Mouse (Mus musculus) B cell, adult 62 days (primary cell): ENCODE measurements around the gene Mslnl. TPM values are rescaled to one million over a fixed set of nuclear protein-coding genes. Genes with fewer than 3 reads are reported as not detected.

Source experiments
- total RNA-seq: library from RNA; stranded (reverse); gene quantifications from 4 replicates; pipeline ENCODE4 v1.2.4, GENCODE M21; 2023

Mslnl gene
- total RNA-seq: 0.21 to 0.22 TPM in 2 of 4 replicates, not detected in the others

DNA sequence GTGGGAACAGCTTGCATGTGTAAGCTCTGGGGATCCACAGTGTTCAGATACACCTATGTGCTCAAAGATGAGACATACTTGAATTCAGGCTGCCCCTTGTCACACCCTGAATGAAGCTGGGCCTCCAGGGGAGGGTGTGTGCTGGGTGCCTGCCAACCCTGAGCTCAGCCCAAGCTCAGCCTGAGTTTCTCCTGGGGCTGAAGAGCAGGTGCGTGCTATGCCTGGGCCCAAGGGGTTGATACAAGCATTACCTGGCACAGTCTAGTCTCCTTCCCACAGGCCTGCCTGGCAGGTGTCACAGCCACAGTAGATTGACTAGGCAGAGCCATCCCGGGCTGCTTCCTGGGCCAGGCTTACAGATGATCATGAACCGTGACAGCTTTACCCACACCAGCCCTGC, at the start of gene Mslnl:
Mslnl (plus strand) TSS at position 298 of the 400 bp plus-strand sequence.

DNA sequence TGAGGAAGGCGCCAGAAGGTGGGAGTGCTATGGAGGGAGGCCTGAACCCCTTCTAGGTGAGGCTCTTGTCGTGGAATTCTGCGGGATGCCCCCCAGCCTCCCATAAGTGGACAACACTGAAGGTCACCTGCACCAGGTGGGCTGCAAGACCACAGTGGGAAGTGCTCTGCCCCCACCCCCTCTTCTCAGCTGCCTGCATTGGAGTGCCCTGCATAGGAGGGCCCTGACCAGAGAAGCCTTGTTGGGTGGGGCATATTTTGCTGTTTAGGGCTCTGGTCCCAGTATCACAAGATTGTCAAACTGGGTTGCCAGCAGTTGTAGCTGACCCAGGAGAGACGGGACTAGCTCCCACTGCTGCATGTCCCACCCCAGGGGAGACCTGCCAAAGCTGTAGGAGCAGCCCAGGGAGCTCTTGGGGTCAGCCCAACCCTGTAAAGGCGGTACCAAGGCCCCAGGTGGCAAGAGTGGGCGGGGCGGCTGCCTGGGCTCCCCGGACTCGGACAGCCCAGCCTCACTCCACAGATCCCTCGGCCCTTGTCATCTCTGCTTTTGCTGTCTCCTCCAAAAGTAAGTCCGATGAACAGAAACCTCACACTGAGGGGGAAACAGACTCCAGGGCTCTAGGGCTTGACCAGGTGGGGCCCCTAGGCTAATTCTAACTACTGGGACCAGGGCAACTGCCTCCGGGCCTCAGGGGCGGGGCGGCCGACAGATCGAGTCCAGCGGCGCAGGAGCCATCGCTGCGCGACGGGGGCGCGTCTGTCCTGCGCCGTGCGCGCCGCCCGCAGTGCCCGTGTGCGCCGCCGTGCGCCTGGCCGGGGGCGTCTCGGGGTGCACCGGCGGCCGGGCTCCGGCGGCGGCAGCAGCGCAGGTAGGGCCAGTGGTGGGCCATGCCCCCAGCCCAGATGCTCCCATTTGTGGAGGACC, 18.9 kb upstream of the Mslnl start, which contains the start of gene Gng13:
Gng13 (plus strand) TSS at position 461 of the 927 bp plus-strand sequence.

DNA sequence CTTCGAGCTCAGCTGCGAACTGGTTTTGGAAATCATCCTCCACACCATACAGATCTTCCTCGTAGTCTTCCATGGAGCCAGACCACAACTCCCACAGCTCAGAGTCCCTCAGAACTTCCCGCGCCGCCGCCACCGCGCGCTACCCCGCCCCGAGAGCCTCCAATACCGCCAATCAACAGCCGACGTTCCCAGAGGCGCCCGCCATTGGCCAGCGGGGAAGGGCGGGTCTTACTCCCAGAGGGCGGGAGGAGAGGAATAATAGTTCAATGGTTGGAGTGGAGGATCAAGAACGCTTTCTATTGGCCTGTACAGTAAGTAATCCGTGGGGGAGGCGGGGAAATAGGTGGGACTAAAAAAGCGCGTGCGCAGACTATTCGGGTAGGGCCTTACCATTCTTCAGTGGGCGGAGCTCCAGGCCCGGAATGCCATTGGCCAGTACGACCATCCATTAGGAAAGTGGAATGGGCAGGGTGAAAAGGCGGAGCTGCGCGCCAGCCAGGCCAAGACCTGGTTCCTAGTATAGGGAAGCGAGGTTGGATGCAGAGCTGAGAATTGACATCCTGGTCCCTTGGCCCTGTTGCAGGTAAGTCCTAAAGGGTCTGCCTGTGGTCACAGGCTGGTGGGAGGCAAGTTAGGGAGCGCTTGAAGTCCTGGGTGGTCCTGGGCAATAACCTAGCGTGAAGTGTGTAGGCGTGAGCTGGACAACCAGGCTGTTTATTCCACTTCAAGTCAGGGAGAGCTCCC, 8.4 kb upstream of the Mslnl start, which contains the start of the genes Chtf18 and Rpusd1:
Chtf18 (minus strand) TSS at position 155 of the 744 bp plus-strand sequence.
Rpusd1 (plus strand) TSS at position 406 of the 744 bp plus-strand sequence.

DNA sequence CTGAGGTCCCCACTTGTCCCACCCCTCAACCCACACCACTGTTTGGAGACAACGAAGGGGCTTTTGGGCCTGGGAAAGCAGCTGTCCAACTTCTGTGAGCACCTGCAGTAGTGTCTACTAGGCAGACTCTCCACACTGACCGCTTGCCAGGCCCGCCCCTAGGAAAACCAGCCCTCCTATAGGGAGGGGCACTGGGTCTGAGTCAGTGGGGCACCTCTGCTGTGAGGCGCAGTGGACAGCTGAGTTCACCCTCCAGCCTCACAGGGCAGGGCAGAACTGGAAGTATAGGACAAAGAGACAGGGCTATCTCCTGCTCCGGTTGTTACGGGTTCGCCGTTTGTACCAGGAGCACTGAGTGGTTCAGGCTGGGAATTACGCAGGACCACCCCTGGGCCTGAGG, 18.4 kb downstream of the Mslnl start, which contains the start of gene Msln:
Msln (minus strand) TSS at position 138 of the 400 bp plus-strand sequence.

DNA sequence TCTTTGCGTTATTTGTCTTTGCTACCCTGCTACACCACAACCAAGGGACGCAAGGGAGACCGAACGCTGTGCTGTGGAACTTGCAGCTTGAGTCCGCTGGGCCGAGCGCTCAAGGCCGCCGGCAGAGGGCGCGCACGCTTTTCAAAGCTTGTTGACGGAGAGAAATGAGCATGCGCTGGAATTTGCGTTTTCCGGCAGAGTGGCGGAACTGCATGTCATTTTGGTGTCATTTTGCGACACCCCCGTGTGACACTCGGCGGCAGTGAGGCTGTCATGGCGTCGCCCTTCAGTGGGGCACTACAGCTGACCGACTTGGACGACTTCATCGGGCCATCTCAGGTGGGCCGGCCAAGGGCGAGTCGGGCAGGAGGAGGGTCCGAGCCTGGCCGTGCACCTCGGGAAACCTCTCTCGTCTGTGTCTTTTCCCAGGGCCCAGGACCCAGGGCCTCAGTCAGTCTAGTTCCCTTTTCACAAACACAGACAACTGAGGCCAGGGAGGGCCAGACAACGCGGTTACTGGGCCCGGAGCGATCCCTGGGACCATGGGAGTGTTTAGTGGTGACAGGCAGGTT, 37.8 kb downstream of the Mslnl start, which contains the start of gene Narfl:
Narfl (plus strand) TSS at position 228 of the 572 bp plus-strand sequence.

DNA sequence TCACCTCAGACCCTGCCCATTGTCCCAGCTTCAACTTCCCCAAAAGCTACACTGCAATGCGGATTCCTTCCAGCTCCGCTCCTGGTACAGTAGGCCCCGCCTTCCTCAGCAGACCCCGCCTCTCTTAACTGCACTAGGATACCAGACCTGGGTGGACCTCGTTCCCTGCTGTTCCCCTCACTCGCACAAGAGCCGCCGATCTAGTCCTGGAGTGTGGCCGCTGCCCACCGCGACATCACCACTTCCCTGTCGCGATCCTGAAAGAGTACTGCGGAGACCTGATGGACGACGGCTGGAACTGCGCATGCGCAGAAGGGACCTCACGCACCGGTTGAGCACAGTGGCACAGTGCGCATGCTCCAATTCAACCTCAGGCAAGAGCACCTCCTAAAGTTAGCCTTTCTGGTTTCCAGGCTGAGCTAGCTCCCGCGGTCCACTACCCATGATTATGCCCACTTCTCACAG, 49.5 kb downstream of the Mslnl start, which contains the start of gene Haghl:
Haghl (minus strand) TSS at position 393 of the 465 bp plus-strand sequence.

DNA sequence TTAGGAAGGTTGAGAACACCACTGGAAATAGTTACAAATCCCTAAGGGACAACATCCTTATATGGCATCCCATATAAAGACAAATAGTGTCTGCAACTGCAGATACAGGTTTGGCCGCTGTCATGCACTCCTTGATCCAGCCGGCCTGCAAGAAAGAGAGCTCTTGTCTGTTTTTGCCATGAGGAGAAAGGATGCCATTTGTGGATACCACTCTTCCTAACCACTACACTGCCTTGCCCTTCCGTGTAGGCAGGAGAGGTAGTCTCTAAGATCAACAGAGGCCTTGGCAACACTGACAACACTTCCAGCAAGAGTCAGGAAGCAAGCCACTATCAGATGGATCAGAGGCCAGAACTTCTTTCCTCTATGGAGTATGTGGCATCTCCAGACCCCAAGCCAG, 50.4 kb downstream of the Mslnl start, which contains the start of gene Ccdc78:
Ccdc78 (plus strand) TSS at position 301 of the 400 bp plus-strand sequence.

DNA sequence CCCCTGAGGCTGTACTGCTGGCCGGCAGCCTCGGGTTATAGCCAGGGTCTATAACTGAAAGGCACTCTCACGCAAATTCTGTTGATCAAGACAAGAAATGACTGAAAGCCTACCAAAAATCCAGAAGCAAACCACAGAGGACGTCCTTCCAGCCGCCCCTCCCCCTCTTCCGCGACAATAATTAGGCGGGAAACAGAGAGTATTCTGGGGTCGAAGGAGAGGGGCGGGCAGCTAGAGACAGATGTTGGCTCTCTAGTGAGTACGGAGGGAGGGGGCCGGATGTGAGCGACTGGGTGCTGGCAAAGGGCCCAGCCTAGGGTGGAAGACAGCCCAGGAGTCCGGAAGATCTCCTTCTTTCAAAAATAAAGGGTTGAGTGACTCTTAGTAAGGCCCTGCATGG, 56.8 kb downstream of the Mslnl start, which contains the start of gene Fam173a:
Fam173a (minus strand) TSS at position 287 of the 400 bp plus-strand sequence.

DNA sequence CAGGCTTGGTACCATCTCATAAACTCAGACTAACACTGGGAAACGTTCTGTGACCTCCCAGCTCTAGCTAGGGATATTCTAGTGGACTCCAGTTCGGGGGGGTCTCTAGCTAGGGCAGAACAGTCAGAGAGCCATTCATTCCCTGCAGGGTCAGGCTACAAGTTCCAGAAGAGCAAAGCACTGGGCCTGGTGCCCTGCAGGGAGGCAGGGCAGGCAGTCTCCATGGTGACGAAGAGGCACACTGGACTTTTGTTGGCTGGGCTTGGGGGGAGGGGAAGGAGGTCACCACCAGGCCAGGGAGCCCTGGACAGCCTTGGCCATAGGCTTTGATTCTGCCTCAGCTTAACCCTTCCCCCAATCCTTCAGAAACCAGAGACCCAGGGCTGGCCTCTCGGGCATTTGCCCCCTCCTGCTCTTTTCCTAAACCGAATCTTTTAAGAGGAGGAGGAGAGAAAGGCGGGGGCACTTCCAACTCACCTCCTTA, 59.8 kb downstream of the Mslnl start, which contains the start of gene AC134908.4:
AC134908.4 (minus strand) TSS at position 51 of the 484 bp plus-strand sequence.

DNA sequence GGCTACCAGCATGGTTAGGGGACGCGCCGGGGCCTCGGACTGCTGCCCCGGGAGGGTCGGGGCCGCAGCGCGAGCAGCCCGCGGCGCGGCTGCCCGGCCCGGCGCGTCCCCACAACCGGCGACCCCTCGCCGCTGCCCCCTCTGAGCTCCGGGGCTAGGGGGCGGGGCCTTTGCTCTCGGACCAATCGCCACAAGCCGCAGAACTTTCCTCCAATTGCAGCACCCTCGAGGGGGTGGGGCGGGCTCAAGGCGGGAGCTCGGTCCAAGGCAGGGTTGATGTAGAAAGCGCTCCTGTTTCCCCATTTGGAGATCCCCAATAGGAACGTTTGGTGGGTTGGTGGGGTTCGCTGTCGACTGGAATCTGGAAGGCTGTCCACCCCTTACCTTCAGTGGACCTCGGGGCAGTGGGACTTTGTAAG, 61.1 kb downstream of the Mslnl start, which contains the start of gene Metrn:
Metrn (minus strand) TSS at position 186 of the 419 bp plus-strand sequence.

Other genes with a start within 250 kb of the Mslnl start
- not detected in 4 replicates for gene Sstr5, start 238.8 kb upstream of the Mslnl start, total RNA-seq
- gene Sox8, start 165.4 kb upstream of the Mslnl start, total RNA-seq: 0.26 to 0.41 TPM in 2 of 4 replicates, not detected in the others
- 26.8 to 32.9 TPM (median 31.5 TPM) in 4 replicates for gene Lmf1, start 157.0 kb upstream of the Mslnl start, total RNA-seq
- not detected in 4 replicates for gene Gng13, start 18.9 kb upstream of the Mslnl start, total RNA-seq
- 7.5 to 10.0 TPM (median 8.2 TPM) in 4 replicates for gene Chtf18, start 8.6 kb upstream of the Mslnl start, total RNA-seq
- 5.7 to 7.8 TPM (median 6.6 TPM) in 4 replicates for gene Rpusd1, start 8.4 kb upstream of the Mslnl start, total RNA-seq
- gene Msln, start 18.3 kb downstream of the Mslnl start, total RNA-seq: 0.83 TPM in 1 of 4 replicates, not detected in the others
- 33.4 to 44.4 TPM (median 34.9 TPM) in 4 replicates for gene Narfl, start 37.7 kb downstream of the Mslnl start, total RNA-seq
- gene Haghl, start 49.6 kb downstream of the Mslnl start, total RNA-seq: 19.7 to 25.0 TPM (median 23.7 TPM) in 4 replicates
- gene Ccdc78, start 50.5 kb downstream of the Mslnl start, total RNA-seq: not detected in 4 replicates
- 41.7 to 46.0 TPM (median 43.2 TPM) in 4 replicates for gene Fam173a, start 56.9 kb downstream of the Mslnl start, total RNA-seq
- gene AC134908.4, start 59.6 kb downstream of the Mslnl start, total RNA-seq: 2.5 TPM in 1 of 4 replicates, not detected in the others
- gene Metrn, start 61.1 kb downstream of the Mslnl start, total RNA-seq: 10.5 to 16.8 TPM (median 13.6 TPM) in 4 replicates
- not detected in 4 replicates for gene Fbxl16, start 73.0 kb downstream of the Mslnl start, total RNA-seq
- gene Wdr24, start 87.6 kb downstream of the Mslnl start, total RNA-seq: 18.0 to 20.7 TPM (median 18.5 TPM) in 4 replicates
- 23.7 to 30.8 TPM (median 26.6 TPM) in 4 replicates for gene Jmjd8, start 92.8 kb downstream of the Mslnl start, total RNA-seq
- gene Stub1, start 97.4 kb downstream of the Mslnl start, total RNA-seq: 54.6 to 61.8 TPM (median 59.7 TPM) in 4 replicates
- 2.7 to 3.4 TPM (median 2.9 TPM) in 4 replicates for gene Rhbdl1, start 101.3 kb downstream of the Mslnl start, total RNA-seq
- gene Gm20683, start 105.7 kb downstream of the Mslnl start, total RNA-seq: 1.3 to 4.6 TPM (median 2.3 TPM) in 4 replicates
- 60.3 to 71.6 TPM (median 67.0 TPM) in 4 replicates for gene Rhot2, start 108.8 kb downstream of the Mslnl start, total RNA-seq
- 31.7 to 38.7 TPM (median 35.9 TPM) in 4 replicates for gene Wdr90, start 125.5 kb downstream of the Mslnl start, total RNA-seq
- gene Mcrip2, start 132.7 kb downstream of the Mslnl start, total RNA-seq: 1.4 to 5.1 TPM (median 2.8 TPM) in 4 replicates
- 19.5 to 27.4 TPM (median 23.1 TPM) in 4 replicates for gene Mettl26, start 139.0 kb downstream of the Mslnl start, total RNA-seq
- gene Wfikkn1, start 144.8 kb downstream of the Mslnl start, total RNA-seq: 5.2 to 8.4 TPM (median 7.1 TPM) in 4 replicates
- 22.5 to 27.0 TPM (median 25.2 TPM) in 4 replicates for gene Rab40c, start 183.7 kb downstream of the Mslnl start, total RNA-seq
- gene Pigq, start 208.9 kb downstream of the Mslnl start, total RNA-seq: 64.5 to 69.3 TPM (median 67.8 TPM) in 4 replicates
- gene Nhlrc4, start 208.9 kb downstream of the Mslnl start, total RNA-seq: not detected in 4 replicates
- not detected in 4 replicates for gene A930017K11Rik, start 216.5 kb downstream of the Mslnl start, total RNA-seq
- 37.2 to 41.1 TPM (median 38.7 TPM) in 4 replicates for gene Capn15, start 249.8 kb downstream of the Mslnl start, total RNA-seq